Mouse (Mus musculus) E14TG2a.4 (cell line): ENCODE data around the gene Synpo2.

Experiments
- H3K27me3 ChIP-seq: 2 replicates; pipeline ENCODE4 v1.6.1; 2014; ENCODE audit warnings: low read length, control low read depth; ENCODE audit not compliant: insufficient read depth
- H3K36me3 ChIP-seq: 2 replicates; pipeline ENCODE4 v1.6.1; 2014; ENCODE audit warnings: low read length, control low read depth; ENCODE audit not compliant: insufficient read depth
- H3K4me1 ChIP-seq: replicated peaks from 2 replicates; pipeline ENCODE4 v1.6.1; 2014; ENCODE audit warnings: low read depth, low read length, control low read depth
- H3K4me3 ChIP-seq: replicated peaks from 2 replicates; pipeline ENCODE4 v1.5.1; 2014; ENCODE audit warnings: mild to moderate bottlenecking, low read length
- H3K9me3 ChIP-seq: 2 replicates; pipeline ENCODE4 v1.6.1; 2014; ENCODE audit warnings: low read length, control low read depth
- CTCF ChIP-seq: conservative IDR thresholded peaks from 2 replicates; pipeline ENCODE4 v1.5.1; 2014; ENCODE audit warnings: low read length
- NANOG ChIP-seq: IDR thresholded peaks from 2 replicates; pipeline ENCODE4 v1.6.1; 2014; ENCODE audit warnings: borderline replicate concordance, low read length, mixed read lengths
- POU5F1 ChIP-seq: IDR thresholded peaks from 2 replicates; pipeline ENCODE4 v1.6.1; 2014; ENCODE audit warnings: low read length, borderline replicate concordance

Synpo2 gene

GRCm38 (mm10) chr3:123176366-123177334, 59.3 kb downstream of the Synpo2 start:
- peaks cover 6% of the 10 kb centered on the region; the same call in 1 of the 2 replicates for H3K4me1 ChIP-seq
- TF ChIP-seq NANOG (no peak), CTCF (no peak), POU5F1 (no peak)
- no peaks in the 10 kb centered on the region for H3K36me3 ChIP-seq
- H3K27me3 ChIP-seq = peaks cover 18% of the 10 kb centered on the region
- no peak overlapping the region for H3K4me3 ChIP-seq
- H3K9me3 ChIP-seq = no peaks in the 10 kb centered on the region

- TF ChIP-seq POU5F1 = no peak
- no peak for TF ChIP-seq NANOG
- TF ChIP-seq CTCF = no peak
- H3K9me3 ChIP-seq = no peaks in the 10 kb centered on the region
These were observed 60.8 kb downstream of the Synpo2 start for GRCm38 (mm10) chr3:123175142-123175541.

DNA sequence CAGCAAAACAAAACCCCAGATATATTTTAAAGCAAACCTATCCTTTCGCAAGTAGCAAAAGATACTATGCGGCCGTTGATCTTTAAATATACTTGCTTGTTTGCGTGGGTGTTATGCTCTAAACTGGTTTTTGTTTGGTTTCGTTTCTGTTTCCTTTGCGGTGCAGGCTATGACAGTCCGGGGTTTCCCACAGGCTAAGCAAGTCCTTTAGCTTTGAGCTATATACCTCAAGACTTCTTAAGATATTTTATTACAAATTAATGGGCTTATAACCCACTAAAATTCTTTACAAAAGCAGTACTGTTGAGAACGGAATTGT, 61.6 kb downstream of the Synpo2 start:
- Histone ChIP-seq H3K4me3 (no peak overlapping the region), H3K4me1 (peaks cover 6% of the 10 kb centered on the region; the same call in 1 of the 2 replicates), H3K36me3 (no peaks in the 10 kb centered on the region), H3K27me3 (peaks cover 18% of the 10 kb centered on the region), H3K9me3 (no peaks in the 10 kb centered on the region)
- TF ChIP-seq NANOG (no peak), CTCF (no peak), POU5F1 (no peak)

More at GRCm38 (mm10) chr3:123175142-123175541, 60.8 kb downstream of the Synpo2 start:
- Histone ChIP-seq H3K27me3 (peaks cover 18% of the 10 kb centered on the region), H3K4me1 (peaks cover 6% of the 10 kb centered on the region; the same call in 1 of the 2 replicates), H3K36me3 (no peaks in the 10 kb centered on the region), H3K4me3 (no peak overlapping the region)

- TF ChIP-seq NANOG (no peak), POU5F1 (no peak), CTCF (no peak)
These were observed 62.2 kb downstream of the Synpo2 start for GRCm38 (mm10) chr3:123173553-123174378.

GRCm38 (mm10) chr3:123172151-123172550, 63.8 kb downstream of the Synpo2 start:
- H3K4me3 ChIP-seq = no peak overlapping the region
- TF ChIP-seq POU5F1 (no peak), CTCF (no peak), NANOG (no peak)
- no peaks in the 10 kb centered on the region for H3K36me3 ChIP-seq
- H3K9me3 ChIP-seq = no peaks in the 10 kb centered on the region
- peaks cover 18% of the 10 kb centered on the region for H3K27me3 ChIP-seq
- peaks cover 6% of the 10 kb centered on the region; the same call in 1 of the 2 replicates for H3K4me1 ChIP-seq

More at GRCm38 (mm10) chr3:123173553-123174378, 62.2 kb downstream of the Synpo2 start:
- Histone ChIP-seq H3K27me3 (peaks cover 18% of the 10 kb centered on the region), H3K36me3 (no peaks in the 10 kb centered on the region), H3K4me1 (peaks cover 6% of the 10 kb centered on the region; the same call in 1 of the 2 replicates), H3K9me3 (no peaks in the 10 kb centered on the region), H3K4me3 (peak overlapping the region; percentile 32; the same call in 1 of the 2 replicates)

DNA sequence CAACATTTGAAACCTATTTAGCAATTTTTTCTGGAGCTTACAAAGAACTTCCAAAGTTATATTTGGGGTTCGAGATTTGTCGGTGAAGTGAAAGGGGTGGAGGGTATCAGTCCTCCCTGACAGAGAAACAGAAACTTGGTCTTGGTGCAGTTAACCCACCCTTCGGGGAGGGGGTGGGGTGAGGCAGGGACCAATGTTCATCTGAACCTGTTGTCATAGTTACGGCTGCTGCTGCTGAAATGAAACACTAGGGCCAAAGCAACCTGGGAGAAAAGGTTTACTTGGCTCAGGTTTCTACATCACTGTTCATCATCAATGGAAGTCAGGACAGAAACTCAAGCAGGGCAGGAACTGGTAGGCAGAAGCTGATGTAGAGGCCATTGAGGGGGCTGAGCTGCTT, 66.6 kb downstream of the Synpo2 start:
- no peak for TF ChIP-seq NANOG
- H3K4me3 ChIP-seq = no peak overlapping the region
- H3K36me3 ChIP-seq = no peaks in the 10 kb centered on the region
- H3K27me3 ChIP-seq = peaks cover 21% of the 10 kb centered on the region
- H3K9me3 ChIP-seq = no peaks in the 10 kb centered on the region
- H3K4me1 ChIP-seq = peaks cover 6% of the 10 kb centered on the region; the same call in 1 of the 2 replicates

- no peaks in the 10 kb centered on the region for H3K36me3 ChIP-seq
- TF ChIP-seq NANOG = no peak
- TF ChIP-seq POU5F1 = no peak
- TF ChIP-seq CTCF = peak; percentile 60
- peaks cover 3% of the 10 kb centered on the region; the same call in 1 of the 2 replicates for H3K4me1 ChIP-seq
These were observed 67.1 kb downstream of the Synpo2 start for GRCm38 (mm10) chr3:123168815-123169214.

DNA sequence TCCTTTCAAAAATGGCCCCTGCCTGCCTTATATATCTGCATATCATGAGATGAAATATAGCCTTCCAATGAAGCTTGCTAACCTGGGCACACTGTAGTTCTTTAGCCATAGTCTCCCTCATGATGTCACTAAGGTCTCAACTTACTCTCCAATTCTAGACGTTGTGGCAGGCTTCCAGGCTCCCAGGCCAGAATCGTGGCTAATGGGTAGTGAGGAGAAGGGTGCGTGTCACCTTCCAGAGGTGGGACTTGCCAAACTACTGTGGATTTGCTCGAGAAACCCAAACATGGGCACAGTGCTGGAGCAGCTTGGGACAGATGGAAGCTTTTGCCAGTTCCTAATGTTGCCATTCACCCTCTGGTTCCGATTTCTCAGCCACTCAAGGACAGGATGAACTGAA, 69.5 kb downstream of the Synpo2 start:
- TF ChIP-seq NANOG (no peak), CTCF (no peak)
- Histone ChIP-seq H3K4me3 (no peak overlapping the region), H3K9me3 (no peaks in the 10 kb centered on the region), H3K36me3 (no peaks in the 10 kb centered on the region), H3K27me3 (peaks cover 2% of the 10 kb centered on the region; the same call in 1 of the 2 replicates), H3K4me1 (peaks cover 8% of the 10 kb centered on the region)

More at GRCm38 (mm10) chr3:123168815-123169214, 67.1 kb downstream of the Synpo2 start:
- peaks cover 17% of the 10 kb centered on the region for H3K27me3 ChIP-seq
- H3K9me3 ChIP-seq = no peaks in the 10 kb centered on the region
- no peak overlapping the region for H3K4me3 ChIP-seq
